Mouse (Mus musculus): Measurements from ENCODE around the gene Armc2. TPM values are rescaled to one million over a fixed set of nuclear protein-coding genes. Genes with fewer than 3 reads are reported as not detected.

The Armc2 gene
- total and polyA plus RNA-seq, 3 experiments = 0.08 to 0.13 TPM; not detected in 1

DNA sequence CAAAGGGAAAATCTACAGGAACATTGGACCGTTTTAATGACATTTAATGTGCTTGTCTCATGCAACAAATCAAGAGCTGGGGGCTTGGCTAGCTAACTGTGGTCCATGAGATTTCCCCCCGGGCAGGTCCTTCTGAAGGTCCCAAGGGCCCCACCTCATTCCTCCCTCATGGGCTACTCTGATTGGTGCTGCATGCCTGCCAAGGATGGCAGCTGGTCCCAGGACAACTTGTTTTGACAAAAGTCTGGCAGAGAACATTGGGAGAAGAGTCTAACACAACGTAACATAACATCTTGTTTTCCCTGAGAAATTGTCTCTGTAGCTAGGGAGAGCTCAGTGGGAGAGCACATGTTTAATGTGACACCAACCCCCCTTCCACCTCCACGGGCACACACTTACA lies 82.1 kb downstream of the Armc2 start:
- DNase-seq (ENCODE audit: low read depth, low spot score) = no peak
- H3K4me3 ChIP-seq (ENCODE audit: control insufficient read depth in 1 of 2, insufficient read depth in 1 of 2, low read depth in 2 of 2, low read length in 2 of 2) = no peak overlapping the region
- H3K36me3 ChIP-seq (ENCODE audit: control insufficient read depth in 1 of 2, insufficient read depth in 2 of 2, low read length in 2 of 2) = peaks cover 0 to 16% of the 10 kb centered on the region in 2 experiments; a peak in 2 of 4 replicates
- H3K9ac ChIP-seq (ENCODE audit: control insufficient read depth, low read depth, low read length, poor library complexity, severe bottlenecking) = no peak overlapping the region
- H3K27me3 ChIP-seq (ENCODE audit: control insufficient read depth in 1 of 2, insufficient read depth in 2 of 2, low read length in 2 of 2) = no peaks in the 10 kb centered on the region
- no peaks in the 10 kb centered on the region for H3K79me2 ChIP-seq (ENCODE audit: control insufficient read depth, insufficient read depth, low read length, poor library complexity)
- peaks cover 5 to 38% of the 10 kb centered on the region in 2 experiments for H3K4me1 ChIP-seq (ENCODE audit: control insufficient read depth in 1 of 2, insufficient read depth in 2 of 2, low read length in 2 of 2)
- TF ChIP-seq E2F4 (IDR thresholded peaks at IDR 0.05; ENCODE audit: borderline replicate concordance, low read depth, low read length) (no peak), MEF2A (IDR thresholded peaks at IDR 0.05; ENCODE audit: extremely low read depth, insufficient replicate concordance, low read depth, low read length, poor library complexity, severe bottlenecking) (no peak), TCF12 (IDR thresholded peaks at IDR 0.05; ENCODE audit: low read depth, low read length) (no peak), ZKSCAN1 (IDR thresholded peaks at IDR 0.05; ENCODE audit: low read depth, low read length) (no peak), MYC (IDR thresholded peaks at IDR 0.05; ENCODE audit: low read depth, low read length) (no peak), JUND (IDR thresholded peaks at IDR 0.05; ENCODE audit: low read depth, low read length) (no peak), BHLHE40 (IDR thresholded peaks at IDR 0.05; ENCODE audit: borderline replicate concordance, low read depth, low read length) (no peak), SIN3A (IDR thresholded peaks at IDR 0.05; ENCODE audit: low read length) (no peak), RAD21 (IDR thresholded peaks at IDR 0.05; ENCODE audit: low read depth, low read length) (no peak), USF2 (IDR thresholded peaks at IDR 0.05; ENCODE audit: borderline replicate concordance in 1 of 2, insufficient read depth in 1 of 2, low read depth in 1 of 2, low read length in 2 of 2) (no peak), TAL1 (IDR thresholded peaks at IDR 0.05; ENCODE audit: low read length) (no peak), UBTF (IDR thresholded peaks at IDR 0.05; ENCODE audit: borderline replicate concordance, insufficient read depth, low read depth, low read length) (no peak), CHD1 (IDR thresholded peaks at IDR 0.05; ENCODE audit: low read depth, low read length) (no peak), ETS1 (IDR thresholded peaks at IDR 0.05; ENCODE audit: low read depth, low read length) (no peak)
- H3K9me3 ChIP-seq (replicated peaks; ENCODE audit: insufficient read depth, low read length) = no peaks in the 10 kb centered on the region
- no peak overlapping the region for H3K27ac ChIP-seq (ENCODE audit: control insufficient read depth, low read depth, low read length)

DNA sequence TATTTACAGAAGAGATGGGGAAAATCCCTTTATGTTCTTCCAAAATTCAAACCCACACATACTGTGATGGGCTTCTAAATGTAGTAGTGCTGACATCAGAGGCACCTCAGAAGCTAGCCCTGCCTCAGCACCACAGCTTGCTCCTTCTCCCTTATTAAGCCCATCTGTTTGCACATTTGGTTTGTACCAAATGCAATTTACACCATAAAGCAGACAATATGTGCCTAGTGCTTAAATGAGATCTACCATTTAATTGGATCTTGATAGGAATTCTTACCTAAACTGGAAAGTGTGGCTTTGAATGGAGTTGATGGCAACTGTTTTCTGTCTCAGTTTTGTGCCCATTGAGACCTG lies 82.8 kb downstream of the Armc2 start:
- H3K4me3 ChIP-seq (ENCODE audit: control insufficient read depth in 1 of 2, insufficient read depth in 1 of 2, low read depth in 2 of 2, low read length in 2 of 2) = no peak overlapping the region; a peak in 1 of 4 replicates
- H3K27me3 ChIP-seq (ENCODE audit: control insufficient read depth in 1 of 2, insufficient read depth in 2 of 2, low read length in 2 of 2) = no peaks in the 10 kb centered on the region
- peaks cover 0 to 16% of the 10 kb centered on the region in 2 experiments; a peak in 2 of 4 replicates for H3K36me3 ChIP-seq (ENCODE audit: control insufficient read depth in 1 of 2, insufficient read depth in 2 of 2, low read length in 2 of 2)
- no peak for TF ChIP-seq TAL1 (IDR thresholded peaks at IDR 0.05; ENCODE audit: low read length)
- no peak for TF ChIP-seq ZC3H11A (IDR thresholded peaks at IDR 0.05; ENCODE audit: low read depth, low read length)
- TF ChIP-seq RCOR1 (IDR thresholded peaks at IDR 0.05; ENCODE audit: low read depth, low read length) = no peak
- TF ChIP-seq E2F4 (IDR thresholded peaks at IDR 0.05; ENCODE audit: borderline replicate concordance, low read depth, low read length) = no peak
- TF ChIP-seq CHD1 (IDR thresholded peaks at IDR 0.05; ENCODE audit: low read depth, low read length) = no peak
- no peak for TF ChIP-seq POLR2AphosphoS2 (IDR thresholded peaks at IDR 0.05; ENCODE audit: low read length)
- no peak for TF ChIP-seq NRF1 (IDR thresholded peaks at IDR 0.05; ENCODE audit: insufficient read depth, low read depth, low read length, poor library complexity, severe bottlenecking)
- no peak for TF ChIP-seq MAX (IDR thresholded peaks at IDR 0.05; ENCODE audit: low read length)
- no peak overlapping the region for H3K27ac ChIP-seq (ENCODE audit: control insufficient read depth, low read depth, low read length)
- no peak overlapping the region for H3K9ac ChIP-seq (ENCODE audit: control insufficient read depth, low read depth, low read length, poor library complexity, severe bottlenecking)
- peaks cover 5 to 39% of the 10 kb centered on the region in 2 experiments for H3K4me1 ChIP-seq (ENCODE audit: control insufficient read depth in 1 of 2, insufficient read depth in 2 of 2, low read length in 2 of 2)
- no peaks in the 10 kb centered on the region for H3K9me3 ChIP-seq (replicated peaks; ENCODE audit: insufficient read depth, low read length)
- no peaks in the 10 kb centered on the region for H3K79me2 ChIP-seq (ENCODE audit: control insufficient read depth, insufficient read depth, low read length, poor library complexity)
- no peak for DNase-seq (ENCODE audit: low read depth, low spot score)

Measured in MEL (cell line).